Mouse (Mus musculus) yolk sac, embryonic 10.5 days (tissue): ENCODE data around the gene Opn4.

Experiments used
- DNase-seq: peaks from one replicate; pipeline ENCODE4 v3.0.0-alpha.2; 2017; ENCODE audit warnings: low spot score

Opn4 gene

GRCm38 (mm10) chr14:34590743-34591675 lies 8.9 kb downstream of the Opn4 start:
- no peak for DNase-seq

DNA sequence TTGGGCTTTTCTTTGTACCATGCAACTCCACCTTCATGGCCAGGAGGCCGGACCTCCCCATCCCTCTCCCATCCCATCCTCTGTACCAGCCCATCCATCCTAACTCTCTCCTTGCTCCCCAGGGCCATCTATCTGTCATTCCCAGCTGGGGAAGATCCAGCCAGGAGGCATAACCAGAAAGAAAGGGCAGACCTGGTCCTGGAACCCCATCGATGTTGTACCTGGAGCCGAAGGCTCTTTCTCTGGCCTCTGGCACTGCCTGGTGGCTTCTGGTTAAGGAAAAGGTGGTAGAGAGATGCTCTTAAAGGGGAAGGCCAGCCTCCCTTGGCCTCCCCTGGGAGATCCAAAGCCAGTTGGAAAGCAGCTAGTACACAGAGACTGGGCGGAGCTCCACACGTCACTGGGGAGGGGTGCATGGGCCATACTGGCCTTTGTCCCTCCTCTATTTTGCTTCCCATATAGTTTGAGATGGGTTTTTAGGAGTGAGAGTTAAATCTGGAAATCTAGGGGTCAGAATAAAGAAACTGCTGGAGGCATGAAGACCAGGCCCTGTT lies 9.8 kb downstream of the Opn4 start:
- no peak for DNase-seq

- no peak for DNase-seq
These were observed 10.7 kb downstream of the Opn4 start for GRCm38 (mm10) chr14:34589185-34589713.

DNA sequence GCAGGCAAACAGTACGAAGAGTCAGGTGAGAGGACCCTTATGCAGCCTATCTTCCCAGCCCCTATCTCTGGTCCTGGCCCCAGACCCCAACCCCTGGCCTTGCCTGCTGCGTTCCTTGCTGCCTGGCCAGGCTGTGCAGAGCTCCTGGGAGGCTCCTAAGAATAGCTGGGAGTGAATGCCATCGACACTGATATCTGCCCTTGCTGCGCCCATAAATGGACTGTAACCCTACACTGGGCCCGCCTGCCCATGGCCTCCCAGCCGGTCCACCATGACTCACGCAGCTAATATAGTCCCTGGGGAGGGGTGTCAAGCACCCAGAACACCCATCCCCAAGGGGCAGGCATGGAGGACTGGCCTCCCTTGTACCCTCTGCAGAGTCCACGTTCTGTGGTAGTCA lies 11.4 kb downstream of the Opn4 start, which contains the start of gene Ldb3:
Ldb3 (minus strand) TSS at position 185 of the 400 bp plus-strand sequence.
- no peak for DNase-seq

GRCm38 (mm10) chr14:34588005-34588404 lies 11.9 kb downstream of the Opn4 start:
- peak; percentile 61 for DNase-seq

DNA sequence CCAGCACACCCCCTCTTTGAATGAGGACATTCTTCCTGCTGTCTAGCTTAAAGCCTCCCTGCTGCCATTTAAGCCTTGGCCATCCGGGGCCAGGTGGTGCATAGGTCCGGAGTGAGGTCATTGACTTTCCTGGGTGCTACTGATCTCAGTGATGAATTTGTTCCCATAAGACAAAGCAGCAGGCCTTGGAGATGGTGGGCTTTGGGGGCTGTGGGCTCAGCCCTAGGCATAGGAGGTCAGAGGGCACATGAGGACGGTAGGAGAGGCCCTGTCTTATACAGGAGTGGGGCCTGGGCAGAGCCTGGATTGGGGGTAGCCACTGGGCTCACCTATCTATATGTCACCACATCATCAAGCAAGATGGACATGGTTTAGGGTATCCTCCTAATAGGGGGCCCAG lies 13.1 kb downstream of the Opn4 start:
- no peak for DNase-seq

- DNase-seq: peak; percentile 73
These were observed 14.4 kb downstream of the Opn4 start for GRCm38 (mm10) chr14:34585358-34586105.

- no peak for DNase-seq
These were observed 17.1 kb downstream of the Opn4 start for GRCm38 (mm10) chr14:34582740-34583427.

DNA sequence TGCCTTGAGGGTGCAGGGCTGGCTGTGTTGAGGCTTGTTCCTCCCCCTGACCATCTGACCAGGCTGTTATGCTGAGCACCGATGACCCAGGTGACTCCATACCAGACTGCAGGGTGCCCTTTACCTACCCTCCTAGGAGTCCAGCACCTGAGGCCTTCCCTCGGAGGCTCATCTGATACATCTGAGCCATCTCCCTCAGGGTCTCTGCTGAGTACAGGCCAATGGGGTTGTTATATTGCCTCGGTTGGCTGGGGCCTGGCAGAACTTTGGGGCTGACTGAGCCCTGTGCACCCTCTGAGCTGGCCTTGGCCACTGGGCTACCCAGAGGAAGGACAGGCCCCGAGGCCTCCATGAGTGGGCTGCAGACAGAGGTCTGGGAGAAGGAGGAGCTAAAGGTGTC lies 23.1 kb downstream of the Opn4 start:
- DNase-seq: no peak

DNA sequence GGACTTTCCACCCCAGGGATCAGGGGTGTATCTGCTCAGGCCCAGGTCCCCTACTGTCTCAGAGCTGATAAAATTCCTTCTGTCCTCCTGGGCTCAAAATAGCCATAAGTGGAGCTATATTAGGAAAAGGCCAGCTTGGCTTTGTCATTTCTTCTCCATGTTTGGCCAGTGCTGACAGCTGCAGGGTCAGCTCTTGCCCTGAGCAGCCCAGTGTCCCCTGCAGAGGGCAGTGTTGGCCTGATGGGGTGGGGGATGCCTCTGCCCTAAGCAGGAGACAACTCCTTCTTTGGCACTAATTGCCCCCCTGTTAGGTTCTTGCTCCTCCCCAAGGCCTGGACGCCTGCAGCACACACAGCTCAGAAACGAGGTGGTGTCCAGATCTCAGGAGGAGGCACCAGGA lies 25.9 kb downstream of the Opn4 start:
- DNase-seq: peak; percentile 40

GRCm38 (mm10) chr14:34573348-34573913 lies 26.5 kb downstream of the Opn4 start:
- DNase-seq: peak; percentile 53

DNA sequence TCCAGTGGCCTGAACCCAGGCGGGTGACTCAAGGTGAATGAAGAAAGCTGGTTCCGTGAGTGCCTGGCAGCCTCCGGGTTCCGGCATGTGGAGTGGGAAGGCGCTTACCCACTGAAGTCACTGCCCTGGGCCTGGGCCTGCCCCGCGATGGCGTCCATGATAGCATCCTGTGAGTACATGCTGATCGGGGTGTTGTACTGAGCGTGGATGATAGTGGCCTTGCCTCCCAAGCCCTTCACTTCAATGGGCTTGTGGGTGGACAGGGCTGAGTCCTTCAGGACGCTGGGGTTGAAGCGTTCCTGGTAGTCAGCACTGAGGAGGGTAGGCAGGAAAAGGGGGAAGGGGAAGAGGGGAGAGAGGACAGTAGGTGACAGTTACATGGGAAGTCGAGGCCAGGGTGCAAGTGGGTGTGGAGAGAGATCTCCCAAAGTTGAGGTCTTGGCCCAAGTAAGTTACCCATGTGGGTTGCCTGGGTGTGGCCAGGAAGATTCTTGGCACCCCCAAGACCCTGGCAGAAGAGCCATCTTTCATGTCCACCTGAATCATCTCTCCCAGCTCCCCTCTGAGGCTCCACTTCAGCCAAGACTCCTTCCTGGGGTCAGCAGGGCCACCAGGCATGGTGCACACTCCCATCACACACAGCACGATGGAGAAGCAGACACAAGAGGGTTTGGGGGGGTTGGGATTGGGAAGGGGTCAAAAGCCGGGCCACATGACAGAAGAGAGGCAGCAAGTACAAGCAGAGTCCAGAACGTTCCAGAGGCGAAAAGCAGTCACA lies 28.1 kb downstream of the Opn4 start:
- no peak for DNase-seq

DNA sequence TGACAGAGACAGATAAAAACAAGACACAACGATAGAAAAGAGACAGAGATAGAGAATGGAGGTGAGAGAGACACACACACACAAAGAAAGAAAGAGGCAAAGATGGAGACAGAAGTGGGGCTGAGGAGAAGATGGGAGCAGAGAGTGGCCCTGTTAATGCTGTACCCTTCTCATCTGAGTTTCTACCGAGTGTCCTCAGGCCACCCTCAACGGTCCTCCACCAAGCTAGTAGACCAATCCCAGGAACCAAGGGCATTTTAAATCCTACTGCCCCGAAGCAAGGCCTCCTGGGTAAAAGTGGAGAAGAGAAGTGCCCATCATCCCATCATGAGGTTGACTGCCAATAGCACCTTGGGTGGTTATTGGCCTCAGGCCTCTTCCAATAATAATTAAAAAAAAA lies 29.0 kb downstream of the Opn4 start:
- no peak for DNase-seq

GRCm38 (mm10) chr14:34570294-34570693 lies 29.6 kb downstream of the Opn4 start:
- DNase-seq: peak; percentile 63

DNA sequence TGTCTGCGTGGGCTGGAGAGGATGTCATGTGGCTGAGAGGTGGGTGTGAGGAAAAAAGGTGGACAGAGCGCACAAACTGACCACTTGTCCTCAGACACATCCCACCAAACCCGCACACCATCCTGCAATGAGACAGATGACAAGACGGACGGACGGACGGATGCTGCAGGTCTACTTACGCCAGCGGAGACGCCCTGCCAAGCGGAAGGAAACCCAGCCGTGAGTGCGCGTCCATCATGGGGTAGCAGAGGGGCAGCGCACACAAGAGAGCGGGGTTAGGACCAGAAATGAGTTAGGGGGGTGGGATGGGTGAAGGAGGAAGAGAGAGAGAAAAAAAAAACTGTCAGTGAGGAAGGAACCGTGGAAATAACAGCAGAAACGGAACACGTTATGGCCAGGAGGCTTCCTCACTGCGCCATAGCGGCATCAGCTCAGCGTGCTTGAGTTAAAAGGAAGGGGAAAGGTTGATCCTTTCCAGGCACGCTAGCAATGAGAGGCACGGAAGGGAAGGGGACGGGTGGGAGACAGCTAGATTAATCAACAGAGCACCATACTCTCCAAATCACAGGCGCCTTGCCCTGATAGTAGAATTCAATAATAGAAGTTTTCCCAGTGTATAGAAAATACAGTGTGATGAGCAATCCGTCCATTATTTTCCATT lies 30.3 kb downstream of the Opn4 start:
- DNase-seq: no peak

- DNase-seq: no peak
These were observed 31.3 kb downstream of the Opn4 start for GRCm38 (mm10) chr14:34568626-34569025.

GRCm38 (mm10) chr14:34567697-34568096 lies 32.2 kb downstream of the Opn4 start:
- DNase-seq: no peak

DNA sequence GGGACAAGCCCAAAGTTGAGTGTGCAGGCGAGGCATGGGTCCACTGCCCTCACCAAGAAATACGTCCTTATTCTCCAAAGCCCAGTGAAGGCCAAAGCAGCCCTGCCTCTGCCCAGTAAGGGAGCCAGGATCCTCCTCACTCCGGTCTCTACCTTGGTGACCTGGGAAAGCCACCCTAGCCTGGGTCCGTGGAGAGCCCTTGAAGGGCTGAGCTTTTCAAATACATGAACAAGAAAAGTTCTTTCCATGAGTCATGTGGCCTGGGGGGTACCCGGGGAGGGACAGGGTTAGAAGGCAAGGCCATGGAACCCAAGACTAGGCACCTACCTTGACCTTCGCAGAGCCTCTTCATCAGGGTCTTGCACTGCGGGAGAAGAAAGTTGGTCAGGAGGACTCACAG lies 33.4 kb downstream of the Opn4 start:
- DNase-seq: no peak

DNA sequence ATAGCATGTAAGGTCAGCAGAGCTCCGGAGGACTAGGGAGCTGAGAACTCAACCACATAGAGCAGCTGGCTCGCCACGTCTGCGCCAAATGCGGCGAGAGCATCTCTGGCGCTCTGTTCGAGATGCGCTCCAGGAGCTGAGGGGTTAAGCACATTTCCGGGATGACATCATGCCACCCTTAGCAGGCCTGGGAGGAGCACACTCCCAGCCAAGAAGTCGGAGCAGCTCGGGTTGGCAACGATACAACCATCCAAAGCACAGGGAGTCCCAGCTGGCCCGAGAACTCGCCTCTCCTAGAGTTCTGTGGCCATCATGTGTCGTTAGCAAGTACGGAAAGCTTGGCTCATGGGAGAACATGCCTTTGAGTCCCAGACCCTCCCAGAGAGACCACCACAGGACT lies 34.2 kb downstream of the Opn4 start:
- no peak for DNase-seq

- no peak for DNase-seq
These were observed 35.3 kb downstream of the Opn4 start for GRCm38 (mm10) chr14:34564646-34565045.
